Mouse (Mus musculus): ENCODE results near the gene Cdc25a. TPM values are rescaled to one million over a fixed set of nuclear protein-coding genes. Genes with fewer than 3 reads are reported as not detected.

Cdc25a gene
- polyA plus RNA-seq, 1 experiment from 2014 or later, result 34.9 TPM

Small RNA genes lying within 50 kb of the gene (microRNA-seq; reads per million reads assigned to microRNA genes)
- not detected for gene Mir7089

Other genes starting within 250 kb of the Cdc25a start
- not detected in 2 replicates for gene Fbxw24, start 249.5 kb upstream of the Cdc25a start, polyA plus RNA-seq (2016; fragmentation: Nextera tagmentation; extraction: Ambion mirVana)
- gene Fbxw25, start 210.9 kb upstream of the Cdc25a start, polyA plus RNA-seq (2016; fragmentation: Nextera tagmentation; extraction: Ambion mirVana), result not detected in 2 replicates
- gene Fbxw18, start 172.9 kb upstream of the Cdc25a start, polyA plus RNA-seq (2016; fragmentation: Nextera tagmentation; extraction: Ambion mirVana), result 0.08 and 0.13 TPM in 2 replicates
- gene Fbxw26, start 129.5 kb upstream of the Cdc25a start, polyA plus RNA-seq (2016; fragmentation: Nextera tagmentation; extraction: Ambion mirVana), result 0.08 TPM in 1 of 2 replicates, not detected in the other
- gene Fbxw27, start 84.9 kb upstream of the Cdc25a start, polyA plus RNA-seq (2016; fragmentation: Nextera tagmentation; extraction: Ambion mirVana), result not detected in 2 replicates
- gene Spink8, start 63.3 kb upstream of the Cdc25a start, polyA plus RNA-seq (2016; fragmentation: Nextera tagmentation; extraction: Ambion mirVana), result not detected in 2 replicates
- gene Nme6, start 42.8 kb upstream of the Cdc25a start, polyA plus RNA-seq (2016; fragmentation: Nextera tagmentation; extraction: Ambion mirVana), result 59.0 and 61.2 TPM in 2 replicates
- 25.2 and 31.4 TPM in 2 replicates for gene Camp, start 26.0 kb upstream of the Cdc25a start, polyA plus RNA-seq (2016; fragmentation: Nextera tagmentation; extraction: Ambion mirVana)
- gene Map4, start 55.9 kb downstream of the Cdc25a start, polyA plus RNA-seq (2016; fragmentation: Nextera tagmentation; extraction: Ambion mirVana), result 18.6 and 19.1 TPM in 2 replicates
- 69.2 and 71.6 TPM in 2 replicates for gene Smarcc1, start 242.1 kb downstream of the Cdc25a start, polyA plus RNA-seq (2016; fragmentation: Nextera tagmentation; extraction: Ambion mirVana)
- gene Dhx30, start 242.3 kb downstream of the Cdc25a start, polyA plus RNA-seq (2016; fragmentation: Nextera tagmentation; extraction: Ambion mirVana), result 65.2 and 68.1 TPM in 2 replicates

Measured in liver, embryonic 12.5 days (tissue).